Mouse (Mus musculus) c-Kit-negative CD71-positive TER-119-positive erythroid progenitor cells, embryonic 14.5 days (primary cell): ENCODE measurements around the gene Ntm.

ENCODE experiments used
- DNase-seq: peaks from one replicate; pipeline ENCODE4 v3.0.0-alpha.2; 2013; ENCODE audit warnings: low read depth, low spot score

Ntm gene

DNA sequence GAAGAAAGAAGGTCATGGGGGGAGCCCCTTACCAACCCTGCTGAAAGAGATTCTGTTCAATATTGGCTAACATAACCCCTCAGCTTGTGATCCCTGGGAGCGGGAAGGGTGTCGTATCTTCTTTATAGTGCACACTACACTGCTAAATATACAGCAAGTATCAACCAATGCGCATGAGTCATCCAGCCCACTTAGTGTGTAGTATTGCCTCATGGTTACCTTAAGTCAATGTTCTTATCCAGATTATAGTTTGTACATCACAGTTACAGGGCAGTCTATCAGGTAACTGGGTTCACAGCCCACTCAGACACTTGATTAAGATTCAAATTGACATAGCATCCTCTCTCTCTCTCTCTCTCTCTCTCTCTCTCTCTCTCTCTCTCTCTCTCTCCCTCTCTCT is 636.7 kb downstream of the Ntm start:
- DNase-seq: no peak

DNA sequence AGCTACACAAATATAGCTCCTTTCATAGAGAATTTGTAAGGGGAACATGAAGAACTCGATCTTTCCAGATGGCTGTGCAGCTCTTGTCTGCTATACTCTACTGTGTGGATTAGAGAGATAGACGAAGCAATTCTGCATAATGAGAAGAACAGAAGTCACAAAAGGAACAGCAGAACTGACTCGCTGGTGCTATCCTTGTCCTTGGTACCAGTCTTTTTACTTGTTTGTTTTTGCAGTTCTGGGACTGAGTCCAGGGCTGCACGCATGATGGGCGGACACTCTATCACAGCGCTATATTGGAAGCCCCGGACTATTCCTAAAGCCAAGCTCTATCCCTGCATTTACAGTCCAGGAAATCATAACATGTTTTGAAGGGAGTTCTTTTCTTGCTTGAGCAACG is 637.8 kb downstream of the Ntm start:
- DNase-seq: no peak

DNA sequence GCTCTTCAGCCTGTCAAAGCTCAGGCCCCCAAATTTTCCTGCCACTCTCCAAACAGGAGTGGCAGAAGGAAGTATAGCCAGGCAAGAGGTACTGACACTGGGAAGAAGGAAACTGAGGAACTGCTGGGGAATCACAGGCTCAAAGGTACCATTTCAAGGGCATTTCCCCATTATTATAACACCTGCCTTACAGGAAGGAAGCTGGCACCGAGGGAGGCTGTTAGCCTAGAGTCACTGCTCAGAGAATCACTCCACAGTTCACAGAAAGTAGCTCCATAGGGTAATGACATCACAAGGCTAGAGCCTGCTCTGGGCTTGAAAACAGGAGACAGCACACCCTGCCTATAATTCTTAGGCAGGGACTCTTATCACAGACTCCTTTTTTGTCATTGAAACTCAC is 643.7 kb downstream of the Ntm start:
- no peak for DNase-seq

DNA sequence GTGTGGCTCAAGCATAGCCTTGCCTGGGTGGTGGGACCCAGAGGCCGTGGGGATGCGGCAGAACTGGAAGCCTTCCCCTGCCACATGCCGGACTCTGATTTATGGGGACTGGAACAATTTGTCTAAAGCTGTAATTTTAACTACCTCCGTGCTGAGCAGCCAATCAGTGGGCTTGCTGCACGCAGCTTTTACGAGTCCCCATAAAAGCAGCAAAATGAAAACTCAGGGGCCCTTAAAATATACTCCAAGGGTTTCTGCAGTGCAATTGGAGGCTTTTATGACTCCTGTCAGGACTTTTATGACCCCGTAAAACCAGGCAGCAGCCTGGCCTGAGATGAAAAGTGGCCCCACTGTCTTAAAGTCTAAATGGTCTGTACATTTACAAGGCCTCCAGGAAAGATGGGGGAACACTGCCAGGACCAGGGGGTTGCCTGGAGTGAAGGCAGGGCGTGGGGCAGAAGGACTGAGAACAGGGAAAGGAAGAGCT is 644.2 kb downstream of the Ntm start:
- no peak for DNase-seq

DNA sequence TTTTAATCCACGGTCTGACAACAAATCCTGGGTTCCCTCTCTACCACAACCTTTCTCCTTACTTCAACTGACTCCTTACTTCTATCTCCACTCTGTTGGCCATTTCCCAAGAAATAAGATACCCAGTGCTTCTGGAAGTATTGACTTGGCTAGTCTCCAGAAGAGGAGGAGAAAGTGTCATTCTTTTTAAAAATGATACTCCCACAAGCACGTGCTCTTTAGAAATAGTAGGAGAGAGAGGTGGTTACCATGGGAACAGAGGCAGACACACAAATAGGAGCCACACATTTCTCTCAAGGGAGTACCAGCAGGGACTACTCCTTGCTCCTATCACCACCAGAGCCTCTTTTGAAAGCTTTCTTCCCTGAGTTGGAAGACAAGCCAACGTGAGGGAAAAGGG is 645.3 kb downstream of the Ntm start:
- DNase-seq: no peak

DNA sequence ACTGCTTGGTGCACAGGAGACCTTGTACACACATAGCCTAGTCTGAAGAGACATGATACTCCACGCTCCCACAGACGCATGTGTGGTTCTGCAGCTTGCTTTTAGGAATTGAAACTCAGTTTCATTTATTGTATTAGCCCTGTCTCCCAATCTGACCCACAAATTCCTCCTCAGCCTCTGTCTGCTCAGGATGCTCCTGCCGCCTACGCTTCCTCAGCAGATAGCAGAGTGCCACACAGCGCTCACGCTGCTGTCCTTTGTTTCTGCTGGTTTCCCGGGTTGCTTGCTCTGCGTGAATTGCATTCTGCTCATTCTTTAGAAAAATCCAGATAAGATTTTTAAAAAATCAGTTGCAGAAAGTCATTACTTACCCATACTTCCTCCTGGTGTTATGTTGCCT is 647.1 kb downstream of the Ntm start:
- no peak for DNase-seq

DNA sequence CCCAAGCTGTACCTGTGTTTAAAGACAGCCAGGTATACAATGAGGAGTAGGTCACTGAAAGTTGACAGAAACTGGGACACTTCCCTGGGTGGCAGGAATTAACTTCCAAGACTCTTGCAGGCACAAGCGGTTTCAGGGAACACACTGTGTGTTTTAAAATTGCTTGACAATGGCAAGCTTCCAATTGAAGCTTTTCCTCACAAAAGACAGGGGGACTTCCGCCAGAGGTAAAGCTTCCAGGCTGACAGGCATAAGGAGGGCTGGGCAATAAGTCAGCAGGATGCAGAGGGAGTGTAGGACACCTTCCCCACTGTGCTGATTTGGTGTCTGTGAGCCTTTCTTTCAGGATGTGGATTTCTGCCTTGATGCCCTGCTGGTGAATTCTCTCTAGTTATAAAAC is 656.0 kb downstream of the Ntm start:
- no peak for DNase-seq

DNA sequence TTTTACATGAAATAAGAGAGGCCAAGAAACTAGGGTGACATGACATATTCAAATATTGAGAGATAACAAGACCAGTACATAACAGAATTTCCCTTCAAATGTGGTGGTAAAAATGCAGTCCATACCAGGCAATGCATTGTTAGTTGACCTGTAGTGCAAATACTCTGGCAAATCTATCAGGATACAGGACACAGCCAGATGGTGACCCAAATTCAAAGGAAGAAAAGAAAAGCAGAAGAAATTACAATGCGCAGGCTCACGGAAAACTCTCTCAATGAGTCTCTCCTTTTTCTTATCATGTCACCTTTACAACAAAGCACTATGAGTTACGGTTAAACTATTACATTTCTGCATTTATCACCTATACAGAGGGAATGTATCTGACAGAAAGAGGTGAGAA is 664.6 kb downstream of the Ntm start:
- DNase-seq: no peak

DNA sequence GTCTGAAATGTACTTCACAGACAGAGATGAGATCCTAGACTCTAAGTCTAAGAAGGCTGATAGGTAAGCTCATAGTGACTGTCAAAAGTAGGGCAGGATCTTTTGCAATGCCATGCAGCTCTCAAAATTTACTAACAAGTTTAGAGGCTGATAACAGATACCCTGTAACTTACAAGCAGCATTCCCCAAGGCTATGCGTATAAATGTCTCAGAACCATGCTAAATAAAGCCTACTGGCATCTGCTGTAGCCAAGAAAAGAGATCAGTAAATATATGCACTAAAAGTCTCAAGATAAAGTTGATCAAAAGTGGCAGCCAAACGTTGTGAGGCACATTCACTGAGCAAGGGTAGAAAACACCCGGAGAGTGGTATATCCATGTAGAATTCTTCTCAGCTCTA is 666.2 kb downstream of the Ntm start:
- DNase-seq: no peak

DNA sequence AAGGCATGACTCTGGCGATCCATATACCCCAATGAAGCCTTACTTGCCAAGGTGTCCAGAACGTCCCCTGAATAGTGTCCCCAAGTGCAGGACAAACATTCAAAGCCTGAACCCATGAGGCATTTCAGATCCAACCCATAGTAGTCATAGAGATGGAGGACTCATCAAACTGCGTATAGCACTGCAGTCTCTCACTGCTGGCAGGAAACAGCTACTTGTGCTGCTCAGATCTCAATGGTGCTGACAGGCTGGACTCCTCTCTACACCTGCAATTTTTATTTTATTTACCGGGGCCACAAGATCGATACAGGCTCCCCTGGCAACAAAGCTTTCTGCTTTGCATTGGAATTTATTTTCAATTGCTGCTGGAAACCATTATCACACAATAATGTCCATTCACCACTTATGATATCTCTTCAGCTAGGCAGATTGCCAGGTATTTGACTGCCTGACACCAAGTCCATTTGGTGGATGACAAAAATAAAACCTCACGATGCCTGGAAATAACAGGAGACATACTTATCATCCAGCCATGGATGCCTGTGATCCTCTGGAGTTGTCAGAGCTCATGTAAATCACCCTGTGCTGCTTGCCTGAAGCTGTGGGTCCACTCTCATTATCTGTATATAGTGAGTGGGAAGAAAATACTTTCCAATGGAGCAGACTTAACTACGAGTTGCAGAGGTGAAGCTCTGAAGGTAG is 674.8 kb downstream of the Ntm start:
- DNase-seq: no peak

DNA sequence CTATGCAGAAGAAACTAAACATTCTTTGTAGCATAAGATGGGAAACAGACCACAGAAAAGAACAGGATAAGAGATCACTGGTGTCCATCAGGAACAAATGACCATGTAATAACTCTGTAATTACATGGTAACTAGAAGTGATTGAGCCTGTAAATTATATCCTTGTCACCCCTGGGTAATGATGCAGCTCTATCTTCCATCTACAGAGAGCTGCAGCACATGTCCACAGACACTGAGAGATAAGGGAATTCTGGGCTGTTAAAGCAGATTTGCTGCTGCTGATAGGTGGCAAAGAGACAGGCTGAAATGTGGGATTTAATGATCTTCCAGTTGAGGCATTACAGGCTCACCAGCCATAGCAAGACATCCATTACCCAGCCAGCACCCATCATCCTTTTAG is 677.8 kb downstream of the Ntm start:
- DNase-seq: no peak

DNA sequence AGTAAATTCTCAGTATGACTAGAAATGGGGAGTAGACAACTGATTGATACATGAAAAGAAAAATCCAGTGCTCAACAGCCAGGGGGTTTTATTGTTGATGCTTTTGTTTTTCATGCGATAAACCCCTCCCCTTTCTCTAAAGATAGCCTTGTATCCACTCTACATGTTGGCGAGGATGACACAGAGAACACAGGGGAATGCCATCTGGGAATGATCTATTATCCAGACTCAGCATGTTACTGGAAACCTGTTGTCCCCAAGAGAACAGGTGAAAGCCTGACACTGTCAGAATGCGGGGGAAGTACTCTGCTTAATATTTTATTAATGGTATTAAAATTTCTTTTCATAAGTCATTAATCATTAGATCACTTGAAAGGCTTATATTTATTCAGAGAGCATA is 690.1 kb downstream of the Ntm start:
- no peak for DNase-seq

DNA sequence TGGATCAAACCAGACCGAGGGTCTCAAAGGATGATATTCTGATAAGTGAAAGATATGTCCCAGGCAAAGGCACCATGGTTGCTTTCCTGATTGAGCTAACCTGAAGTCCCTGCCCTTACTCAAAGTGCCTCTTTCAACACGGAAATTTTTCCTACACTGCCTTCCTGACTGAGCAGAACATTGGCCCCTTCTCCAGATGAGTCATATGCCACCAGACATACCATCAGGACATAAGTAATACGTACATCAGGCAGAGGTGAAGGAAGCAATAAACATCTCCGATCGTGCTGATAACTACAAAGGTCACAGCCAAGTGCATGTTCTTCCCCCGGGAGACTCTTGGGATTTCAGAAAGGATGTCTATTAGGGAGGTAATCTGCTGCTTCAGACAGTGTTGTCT is 693.0 kb downstream of the Ntm start:
- no peak for DNase-seq

DNA sequence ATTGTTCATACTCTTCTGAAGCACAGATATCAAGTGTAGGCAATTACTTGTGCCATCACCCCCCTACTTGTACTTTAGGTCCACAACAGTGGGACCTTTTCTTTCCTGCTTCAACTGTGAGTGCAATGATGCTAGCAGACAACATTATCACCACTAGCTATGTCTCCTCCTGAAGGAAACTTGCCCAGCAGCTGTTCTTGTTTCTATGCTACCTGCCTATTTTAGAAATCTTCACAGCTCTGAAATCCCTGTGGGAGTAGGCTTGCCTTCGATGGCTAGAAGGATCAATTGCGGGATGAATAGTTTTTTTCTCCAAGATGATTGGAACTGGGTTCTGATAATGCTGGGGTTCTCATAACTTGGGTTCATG is 693.7 kb downstream of the Ntm start:
- DNase-seq: no peak

DNA sequence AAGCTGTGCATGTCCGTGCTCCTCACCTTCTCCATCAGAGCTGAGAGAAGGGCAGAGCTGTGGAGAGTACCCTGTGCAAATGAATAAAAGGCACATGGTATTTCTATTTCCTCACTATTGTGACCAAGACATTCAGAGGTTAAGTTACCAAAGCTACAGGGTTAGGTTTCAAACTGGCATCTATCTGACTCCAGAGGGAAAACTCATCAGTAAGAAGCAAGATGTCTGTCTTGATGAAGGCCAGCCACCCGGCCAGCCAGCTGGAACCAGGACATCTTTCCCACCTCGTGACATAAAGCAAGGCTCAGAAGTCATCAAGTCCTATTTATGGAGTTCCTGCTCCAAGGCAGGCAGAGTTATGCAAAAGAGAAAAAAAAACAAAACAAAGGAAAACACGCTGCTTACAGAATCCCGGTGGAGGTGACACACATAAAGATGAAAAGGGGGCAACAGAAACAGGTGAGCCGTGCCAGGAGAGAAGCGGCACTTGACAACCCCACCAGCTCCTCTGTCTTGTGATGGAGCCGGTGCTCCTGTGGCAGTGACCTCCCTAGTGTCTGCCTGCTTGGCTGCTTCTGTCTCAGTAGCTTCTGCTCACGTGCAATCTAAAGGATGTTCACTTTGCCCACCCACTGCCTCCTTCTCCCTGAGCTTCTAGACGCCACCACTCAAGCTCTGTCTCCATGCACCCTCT is 694.2 kb downstream of the Ntm start:
- no peak for DNase-seq

DNA sequence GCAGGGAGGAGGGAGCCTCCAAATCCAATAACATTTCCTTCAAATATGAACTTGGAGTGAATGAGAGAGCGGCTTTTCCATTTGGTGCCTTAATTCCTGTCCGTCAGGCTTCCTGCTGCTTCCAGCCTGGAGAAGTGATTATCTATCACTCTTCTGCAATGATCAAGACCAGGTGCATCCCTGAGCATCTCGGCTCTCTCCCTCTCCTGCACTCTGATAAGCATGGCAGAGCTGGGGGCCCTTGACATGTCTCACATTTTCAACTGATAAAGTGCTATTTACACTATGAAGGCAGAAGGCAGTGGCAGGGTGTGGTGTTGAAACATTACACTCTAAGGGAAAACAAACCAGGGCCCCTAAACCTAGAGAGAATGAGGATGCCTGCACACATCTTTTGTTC is 695.3 kb downstream of the Ntm start:
- DNase-seq: no peak

DNA sequence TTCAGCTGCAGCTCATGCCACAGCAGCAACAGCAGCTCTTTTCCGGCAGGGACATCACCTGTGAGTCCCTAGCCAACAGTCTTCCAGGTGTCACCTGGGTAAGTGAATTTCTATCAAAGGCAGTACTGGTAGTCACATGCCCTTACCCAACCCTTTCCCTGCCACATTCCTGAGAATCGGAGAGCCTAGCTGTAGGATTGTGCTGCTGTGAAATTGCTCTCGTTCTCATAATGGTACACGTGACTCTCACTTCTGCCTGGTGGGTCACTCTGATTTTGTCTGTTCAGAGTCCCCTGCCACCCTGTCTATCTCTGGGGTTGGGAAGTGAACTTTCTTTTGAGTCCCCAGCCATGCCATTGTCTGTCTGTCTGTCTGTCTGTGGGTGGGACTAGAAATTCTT is 697.8 kb downstream of the Ntm start:
- no peak for DNase-seq

DNA sequence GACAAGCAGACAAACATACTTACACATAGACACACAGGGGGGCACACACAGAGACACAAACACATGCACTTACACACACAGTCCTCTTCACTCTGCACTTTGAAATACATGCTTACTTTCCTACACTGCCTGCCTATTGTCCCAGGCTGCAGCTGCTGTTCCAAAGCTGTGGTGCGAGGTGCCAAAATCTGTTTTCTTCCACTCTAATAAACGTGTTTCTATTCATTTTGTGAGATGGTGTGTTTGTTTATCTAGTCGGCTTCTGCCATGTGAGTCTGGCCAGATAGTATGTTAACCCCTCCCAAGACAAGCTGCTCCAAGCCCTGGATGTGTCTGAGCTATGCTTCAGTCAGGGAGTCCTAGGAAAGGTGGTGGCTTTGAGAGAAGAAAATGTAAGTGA is 700.1 kb downstream of the Ntm start:
- no peak for DNase-seq

DNA sequence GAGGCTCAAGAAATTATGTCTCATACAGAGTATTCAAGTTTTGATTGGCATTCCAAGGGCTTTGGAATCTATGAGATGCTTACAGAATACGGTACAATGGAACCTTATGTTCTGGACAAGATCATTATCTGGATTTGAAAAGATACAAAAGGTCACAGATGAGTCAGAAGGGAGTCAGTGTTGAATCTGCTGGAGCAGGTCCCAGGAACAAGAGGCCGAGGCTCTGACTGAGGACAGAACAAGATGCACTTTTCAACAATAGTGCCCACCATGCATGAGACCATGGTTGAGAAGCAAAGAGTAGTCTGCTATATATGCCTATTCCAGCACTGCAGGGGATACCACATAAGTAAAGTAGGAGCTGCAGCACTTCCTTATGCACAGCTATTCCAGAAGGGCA is 710.1 kb downstream of the Ntm start:
- DNase-seq: no peak

DNA sequence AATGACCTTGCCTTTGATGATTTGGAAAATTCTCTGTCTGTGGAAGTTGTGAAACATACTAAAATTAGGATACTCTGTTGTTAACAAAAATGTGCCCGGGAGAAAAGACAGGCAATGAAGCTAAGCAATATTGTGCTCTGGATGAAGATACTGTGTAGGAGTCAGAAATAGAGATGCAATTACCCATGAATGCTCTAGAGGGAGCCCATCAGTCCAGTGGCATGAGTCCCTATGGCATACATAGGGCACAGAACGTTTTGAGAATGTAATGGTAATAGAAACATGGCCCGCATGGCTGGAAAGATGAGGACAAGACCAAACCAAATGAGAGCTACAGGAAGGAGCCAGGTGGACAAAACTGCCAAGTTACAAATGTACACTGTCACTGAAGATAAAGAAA is 712.1 kb downstream of the Ntm start:
- DNase-seq: no peak

DNA sequence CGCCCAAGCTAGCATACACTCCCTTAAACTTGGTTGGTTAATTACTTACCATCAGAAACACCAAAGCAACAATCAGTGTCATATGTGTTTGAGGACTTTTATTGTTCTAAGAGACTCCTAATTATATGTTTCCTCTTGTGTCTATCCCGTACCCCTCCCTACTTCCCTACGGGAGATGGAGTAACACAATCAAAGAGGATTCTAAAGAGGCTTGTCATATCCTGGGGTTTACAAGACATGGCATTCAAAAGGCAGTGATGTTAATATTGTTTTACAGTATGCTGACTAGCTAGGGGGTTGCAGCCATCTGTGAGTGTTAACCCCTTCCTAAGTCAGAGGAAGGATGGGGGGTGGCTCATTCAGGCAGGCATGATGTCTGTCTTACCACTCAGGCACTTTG is 715.1 kb downstream of the Ntm start:
- no peak for DNase-seq

DNA sequence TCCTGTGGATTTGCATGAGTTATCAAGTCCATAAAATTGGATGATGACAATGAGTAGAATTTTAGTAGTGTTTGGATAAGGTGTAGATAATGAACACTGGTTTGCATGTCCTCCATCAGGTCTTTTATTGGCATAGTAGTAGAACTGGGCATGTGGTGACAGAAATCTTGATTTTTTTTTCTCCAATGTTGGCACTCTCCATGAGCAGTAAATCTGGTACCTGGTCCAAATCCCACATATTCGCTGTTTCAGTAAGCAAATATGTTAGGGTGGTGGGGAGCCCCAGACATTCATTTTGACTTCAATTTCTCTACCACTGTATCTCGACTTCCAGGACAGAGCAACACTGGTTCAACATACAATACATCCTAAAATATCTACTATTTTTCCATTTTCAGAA is 718.9 kb downstream of the Ntm start:
- no peak for DNase-seq

DNA sequence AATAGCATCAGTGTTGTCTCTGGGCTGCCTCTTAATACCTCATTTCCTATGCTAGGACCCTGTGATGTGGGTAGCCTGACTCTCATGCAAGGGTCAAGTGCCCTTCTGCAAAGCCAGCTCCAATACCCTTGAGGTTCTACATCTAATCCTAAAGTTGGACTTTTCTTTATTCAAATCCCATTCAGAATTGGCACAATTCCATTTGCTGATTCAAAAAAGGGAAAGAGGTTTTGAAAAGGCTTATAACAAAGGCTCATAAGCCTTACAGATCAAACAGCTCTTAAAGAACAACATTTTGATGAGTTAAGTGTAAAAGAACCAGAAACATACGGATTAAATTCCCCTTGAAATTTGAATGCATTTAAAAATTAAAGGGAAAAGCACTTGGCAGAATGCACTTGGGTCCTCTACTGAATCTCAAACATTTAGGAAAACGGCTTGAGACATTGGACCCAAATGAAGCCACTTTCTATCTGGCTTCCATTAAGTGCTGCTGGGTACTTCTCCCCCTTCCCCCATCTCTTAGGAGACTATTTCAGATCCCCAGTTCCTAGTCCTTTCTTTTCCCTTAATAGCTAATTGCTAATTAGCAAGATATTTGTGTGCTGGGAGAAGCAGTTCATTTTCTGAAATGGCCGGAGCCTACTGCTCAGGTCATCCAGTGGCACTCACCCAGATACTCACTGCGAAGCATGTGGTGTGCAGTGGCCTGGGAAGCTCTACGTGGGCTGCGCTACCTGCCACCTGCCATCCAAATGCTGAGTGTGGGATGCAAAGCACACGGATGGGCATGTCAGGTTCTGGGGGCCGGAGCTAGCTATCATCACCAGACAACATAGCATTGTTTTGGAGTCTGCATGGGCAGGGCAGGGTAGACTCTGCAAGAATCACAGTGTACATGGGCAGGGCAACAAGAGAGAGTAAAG is 720.2 kb downstream of the Ntm start:
- DNase-seq: no peak
